Mouse (Mus musculus): ENCODE data around the gene Fam25c. TPM values are rescaled to one million over a fixed set of nuclear protein-coding genes. Genes with fewer than 3 reads are reported as not detected.
A peak's percentile ranks its signal among the peaks of the same experiment; 100 is the strongest.

Fam25c gene
- total RNA-seq, 2 experiments from 2014 or later = not detected

- DNase-seq = peak; percentile 29 to 38
These were observed 8.4 kb upstream of the Fam25c start for GRCm38 (mm10) chr14:34363490-34364253.

- peak; percentile 56 to 62 for DNase-seq
These were observed 7.7 kb upstream of the Fam25c start for GRCm38 (mm10) chr14:34362726-34363445.

GRCm38 (mm10) chr14:34362135-34362534, 6.9 kb upstream of the Fam25c start:
- DNase-seq = no peak

- no peak for DNase-seq
These were observed 5.0 kb upstream of the Fam25c start for GRCm38 (mm10) chr14:34360251-34360650.

- DNase-seq = no peak
These were observed 4.5 kb upstream of the Fam25c start for GRCm38 (mm10) chr14:34359676-34360244.

GRCm38 (mm10) chr14:34357671-34358455, 2.6 kb upstream of the Fam25c start:
- DNase-seq = peak in 1 of 2 experiments; percentile 26

GRCm38 (mm10) chr14:34354456-34354855, 777 bp downstream of the Fam25c start:
- DNase-seq = no peak

- DNase-seq = no peak
These were observed 1.9 kb downstream of the Fam25c start for GRCm38 (mm10) chr14:34353326-34353725.

GRCm38 (mm10) chr14:34352523-34352922, 2.7 kb downstream of the Fam25c start:
- no peak for DNase-seq

GRCm38 (mm10) chr14:34351660-34352059, 3.6 kb downstream of the Fam25c start:
- DNase-seq = no peak

GRCm38 (mm10) chr14:34349007-34349406, 6.2 kb downstream of the Fam25c start:
- no peak for DNase-seq

- DNase-seq = no peak
These were observed 6.9 kb downstream of the Fam25c start for GRCm38 (mm10) chr14:34348301-34348700.

- no peak for DNase-seq
These were observed 8.1 kb downstream of the Fam25c start for GRCm38 (mm10) chr14:34347084-34347483.

- DNase-seq = no peak
These were observed 9.3 kb downstream of the Fam25c start for GRCm38 (mm10) chr14:34345771-34346566.

- no peak for DNase-seq
These were observed 10.9 kb downstream of the Fam25c start for GRCm38 (mm10) chr14:34344361-34344760.

GRCm38 (mm10) chr14:34343078-34343477, 12.2 kb downstream of the Fam25c start:
- no peak for DNase-seq

- DNase-seq = no peak
These were observed 13.2 kb downstream of the Fam25c start for GRCm38 (mm10) chr14:34341993-34342392.

- no peak for DNase-seq
These were observed 15.8 kb downstream of the Fam25c start for GRCm38 (mm10) chr14:34339446-34339845.

- peak in 1 of 2 experiments; percentile 62 for DNase-seq
These were observed 22.8 kb downstream of the Fam25c start for GRCm38 (mm10) chr14:34332476-34332875.

GRCm38 (mm10) chr14:34331886-34332285, 23.3 kb downstream of the Fam25c start:
- peak in 1 of 2 experiments; percentile 51 for DNase-seq

- DNase-seq = no peak
These were observed 24.5 kb downstream of the Fam25c start for GRCm38 (mm10) chr14:34330657-34331158.
